Mouse (Mus musculus) hematopoietic multipotent progenitor cell, adult 10-12 weeks (in vitro differentiated cells): Measurements from ENCODE around the gene Fgf9. TPM values are rescaled to one million over a fixed set of nuclear protein-coding genes. Genes with fewer than 3 reads are reported as not detected.

ENCODE experiments used
- polyA plus RNA-seq: library from polyadenylated mRNA; stranded (reverse); fragments of >175 nt; gene quantifications from 2 replicates; pipeline ENCODE4 v1.2.3, GENCODE M21; 2012; ENCODE audit warnings: low replicate concordance

Gene Fgf9
- not detected in 2 replicates for polyA plus RNA-seq

DNA sequence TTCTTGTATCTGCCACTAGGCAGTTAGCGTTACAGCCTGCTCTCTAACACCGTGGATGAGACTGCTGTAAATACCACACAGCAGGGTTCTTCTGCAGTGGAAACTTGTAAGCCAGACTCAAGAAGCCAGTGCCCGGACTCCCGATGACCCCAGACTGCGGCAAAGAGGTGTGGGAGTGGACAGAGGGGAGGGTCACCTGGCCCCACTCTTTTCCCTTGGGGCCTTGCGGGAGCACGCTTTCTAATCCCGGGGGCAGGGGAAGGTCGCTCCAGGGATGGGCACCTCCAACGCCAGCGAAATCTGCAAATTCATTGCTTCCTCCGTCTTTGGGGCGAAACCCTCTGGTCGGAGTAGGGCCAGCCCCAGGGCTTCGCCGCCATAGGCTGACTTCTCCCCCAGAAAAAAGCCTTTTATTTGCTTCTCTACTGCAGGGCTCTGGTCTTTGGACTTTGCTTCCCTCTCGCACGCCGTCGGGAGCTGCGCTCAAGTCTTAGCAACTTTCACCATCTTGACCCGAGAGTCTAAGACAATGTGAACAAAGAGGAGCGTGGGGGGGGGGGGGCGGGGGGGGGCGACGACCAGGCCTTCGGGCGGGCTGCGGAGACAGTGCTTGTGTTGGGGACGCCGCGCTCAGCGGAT, at the start of gene Fgf9:
Gene Fgf9, plus strand, starts transcription at position 67 of the 639 bp plus-strand sequence.

Other genes starting within 250 kb of the Fgf9 start
- 0.42 and 1.6 TPM in 2 replicates for gene Ska3, start 244.4 kb upstream of the Fgf9 start, polyA plus RNA-seq
- 169 and 276 TPM in 2 replicates for gene Mrpl57, start 244.3 kb upstream of the Fgf9 start, polyA plus RNA-seq
- gene Zdhhc20, start 180.3 kb upstream of the Fgf9 start, polyA plus RNA-seq: 2.8 and 5.7 TPM in 2 replicates
- 51.0 and 63.4 TPM in 2 replicates for gene Micu2, start 71.3 kb upstream of the Fgf9 start, polyA plus RNA-seq